Mouse (Mus musculus): ENCODE measurements around the gene Ttc25. TPM values are rescaled to one million over a fixed set of nuclear protein-coding genes. Genes with fewer than 3 reads are reported as not detected.
"Not testable (repeated sequence)": the region's sequence is repeated elsewhere in the genome, so short reads cannot be mapped to it uniquely, and the experiment has no call there.

The Ttc25 gene
- polyA plus RNA-seq, 1 experiment from 2014 or later: 0.14 TPM

DNA sequence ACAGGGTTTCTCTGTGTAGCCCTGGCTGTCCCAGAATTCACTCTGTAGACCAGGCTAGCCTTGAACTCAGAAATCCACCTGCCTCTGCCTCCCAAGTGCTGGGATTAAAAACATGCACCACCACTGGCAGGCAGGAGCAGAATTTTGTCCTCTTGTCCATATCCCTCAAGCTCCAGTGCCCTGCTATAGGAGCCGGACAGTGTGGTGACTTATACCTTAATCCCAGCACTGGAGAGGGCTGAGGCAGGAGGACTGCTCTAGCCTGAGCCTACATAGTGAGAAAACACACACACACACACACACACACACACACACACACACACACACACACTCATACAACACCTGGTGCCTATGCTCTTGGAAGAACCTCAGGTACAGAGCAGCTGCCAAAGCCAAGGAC is 37.0 kb downstream of the Ttc25 start:
- H3K27me3 ChIP-seq; H3K4me2 ChIP-seq; H3K27ac ChIP-seq (replicated peaks); H3K4me1 ChIP-seq (replicated peaks); H3K9ac ChIP-seq; H3K4me3 ChIP-seq (replicated peaks); H3K9me3 ChIP-seq (replicated peaks); ATAC-seq (ENCODE audit: insufficient read depth): not testable (repeated sequence)
- peaks cover 84% of the 10 kb centered on the region for H3K36me3 ChIP-seq (replicated peaks)
- 78% methylated on average over 1 of the region's 1 CpGs for WGBS (ENCODE audit: insufficient replicate concordance)

DNA sequence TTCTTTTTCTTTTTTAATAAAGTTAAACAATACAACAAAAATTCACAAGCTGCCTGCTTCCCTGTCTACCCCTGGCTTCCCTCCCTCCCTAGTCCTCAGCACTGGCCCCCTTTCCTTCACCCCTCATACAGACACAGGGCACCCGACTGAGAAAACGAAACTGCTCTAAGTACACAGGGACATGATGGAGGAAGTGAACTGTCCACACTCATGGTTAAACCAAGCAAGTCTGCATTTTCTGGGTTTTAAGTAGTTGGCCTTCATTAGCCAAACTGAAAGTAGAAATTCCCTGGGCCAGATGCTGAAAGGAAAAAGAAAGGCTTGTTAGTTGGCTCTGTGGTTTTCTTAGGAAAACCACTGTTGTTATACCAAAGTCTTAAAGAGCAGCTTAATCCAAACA is 37.4 kb downstream of the Ttc25 start:
- Histone ChIP-seq H3K4me2 (no peak overlapping the region), H3K4me1 (replicated peaks) (no peaks in the 10 kb centered on the region), H3K27ac (replicated peaks) (no peak overlapping the region), H3K9me3 (replicated peaks) (no peaks in the 10 kb centered on the region), H3K4me3 (replicated peaks) (no peak overlapping the region), H3K36me3 (replicated peaks) (peaks cover 88% of the 10 kb centered on the region), H3K9ac (no peak overlapping the region), H3K27me3 (no peaks in the 10 kb centered on the region)
- WGBS (ENCODE audit: insufficient replicate concordance): 74% methylated on average over 2 of the region's 2 CpGs
- ATAC-seq (ENCODE audit: insufficient read depth): no peak

DNA sequence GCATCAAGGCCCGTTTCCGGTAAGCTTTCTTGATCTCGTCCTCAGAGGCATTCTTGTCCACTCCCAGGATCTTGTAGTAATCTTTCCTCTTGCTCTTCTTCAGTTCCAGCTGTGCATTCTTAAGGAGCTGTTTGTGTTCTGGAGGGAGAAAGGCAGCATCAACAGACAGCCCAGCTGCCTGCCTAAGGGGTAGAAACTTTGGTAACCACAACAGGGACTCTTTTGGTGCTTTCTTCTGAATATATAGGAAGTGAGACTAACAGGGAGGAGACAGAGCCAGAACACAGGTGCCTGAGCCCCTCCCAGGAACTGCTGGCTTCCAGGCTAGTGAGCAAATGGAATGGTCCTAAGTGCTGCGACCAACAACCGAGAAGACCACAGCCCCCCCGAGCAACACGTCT is 39.2 kb downstream of the Ttc25 start:
- peaks cover 98% of the 10 kb centered on the region for H3K36me3 ChIP-seq (replicated peaks)
- no peaks in the 10 kb centered on the region for H3K4me1 ChIP-seq (replicated peaks)
- no peak for ATAC-seq (ENCODE audit: insufficient read depth)
- H3K9me3 ChIP-seq (replicated peaks): no peaks in the 10 kb centered on the region
- H3K27ac ChIP-seq (replicated peaks): no peak overlapping the region
- no peaks in the 10 kb centered on the region for H3K27me3 ChIP-seq
- H3K9ac ChIP-seq: no peak overlapping the region
- WGBS (ENCODE audit: insufficient replicate concordance): 82% methylated on average over 7 of the region's 7 CpGs
- H3K4me2 ChIP-seq: no peak overlapping the region
- no peak overlapping the region for H3K4me3 ChIP-seq (replicated peaks)

DNA sequence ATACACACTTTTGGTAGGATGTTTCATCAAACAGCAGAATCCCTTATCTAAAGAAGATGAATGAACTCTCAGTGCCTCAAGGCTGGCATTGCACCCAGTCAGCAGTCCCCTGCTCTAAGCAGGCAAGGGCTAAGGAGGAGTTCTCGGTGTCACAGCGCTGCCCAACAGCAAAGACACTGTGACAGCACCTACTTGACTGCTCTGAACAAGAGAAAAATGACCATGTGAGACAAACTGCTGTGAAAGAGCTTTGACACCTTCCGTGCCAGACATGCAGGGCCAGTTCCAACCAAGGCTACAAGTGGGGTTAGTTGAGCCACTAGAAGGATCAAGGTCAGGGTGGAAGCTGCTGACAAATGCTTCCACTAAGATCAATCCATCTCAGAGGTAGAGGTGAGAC is 39.7 kb downstream of the Ttc25 start:
- H3K36me3 ChIP-seq (replicated peaks): peaks cover 99% of the 10 kb centered on the region
- H3K9ac ChIP-seq: no peak overlapping the region
- no peaks in the 10 kb centered on the region for H3K27me3 ChIP-seq
- H3K4me3 ChIP-seq (replicated peaks): no peak overlapping the region
- no peak overlapping the region for H3K4me2 ChIP-seq
- ATAC-seq (ENCODE audit: insufficient read depth): no peak
- no peak overlapping the region for H3K27ac ChIP-seq (replicated peaks)
- no peaks in the 10 kb centered on the region for H3K9me3 ChIP-seq (replicated peaks)
- 92% methylated on average over 3 of the region's 3 CpGs for WGBS (ENCODE audit: insufficient replicate concordance)
- H3K4me1 ChIP-seq (replicated peaks): no peaks in the 10 kb centered on the region

DNA sequence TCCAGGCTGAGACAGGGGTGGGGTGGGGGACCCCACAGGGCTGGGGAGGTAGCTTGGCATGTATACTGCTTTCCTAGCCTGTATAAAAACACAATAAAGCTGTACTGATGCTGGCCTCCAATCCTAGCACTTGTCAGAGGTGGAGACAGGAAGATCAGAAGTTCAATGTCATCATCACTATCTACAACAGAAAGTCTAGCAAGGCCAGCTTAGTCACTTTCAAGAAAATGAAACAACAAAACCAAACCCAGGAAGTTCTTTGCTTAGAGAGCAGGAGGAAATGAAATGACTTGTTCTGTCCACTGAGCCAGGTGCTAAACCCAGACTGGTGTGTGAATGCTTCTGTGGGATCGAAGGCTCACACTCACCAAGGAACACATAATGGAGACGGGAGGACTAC is 43.1 kb downstream of the Ttc25 start:
- no peak for ATAC-seq (ENCODE audit: insufficient read depth)
- peaks cover 99% of the 10 kb centered on the region for H3K36me3 ChIP-seq (replicated peaks)
- no peak overlapping the region for H3K4me3 ChIP-seq (replicated peaks)
- no peaks in the 10 kb centered on the region for H3K9me3 ChIP-seq (replicated peaks)
- H3K9ac ChIP-seq: no peak overlapping the region
- H3K27me3 ChIP-seq: no peaks in the 10 kb centered on the region
- H3K4me2 ChIP-seq: no peak overlapping the region
- WGBS (ENCODE audit: insufficient replicate concordance): 83% methylated on average over 2 of the region's 2 CpGs
- H3K4me1 ChIP-seq (replicated peaks): no peaks in the 10 kb centered on the region
- no peak overlapping the region for H3K27ac ChIP-seq (replicated peaks)

DNA sequence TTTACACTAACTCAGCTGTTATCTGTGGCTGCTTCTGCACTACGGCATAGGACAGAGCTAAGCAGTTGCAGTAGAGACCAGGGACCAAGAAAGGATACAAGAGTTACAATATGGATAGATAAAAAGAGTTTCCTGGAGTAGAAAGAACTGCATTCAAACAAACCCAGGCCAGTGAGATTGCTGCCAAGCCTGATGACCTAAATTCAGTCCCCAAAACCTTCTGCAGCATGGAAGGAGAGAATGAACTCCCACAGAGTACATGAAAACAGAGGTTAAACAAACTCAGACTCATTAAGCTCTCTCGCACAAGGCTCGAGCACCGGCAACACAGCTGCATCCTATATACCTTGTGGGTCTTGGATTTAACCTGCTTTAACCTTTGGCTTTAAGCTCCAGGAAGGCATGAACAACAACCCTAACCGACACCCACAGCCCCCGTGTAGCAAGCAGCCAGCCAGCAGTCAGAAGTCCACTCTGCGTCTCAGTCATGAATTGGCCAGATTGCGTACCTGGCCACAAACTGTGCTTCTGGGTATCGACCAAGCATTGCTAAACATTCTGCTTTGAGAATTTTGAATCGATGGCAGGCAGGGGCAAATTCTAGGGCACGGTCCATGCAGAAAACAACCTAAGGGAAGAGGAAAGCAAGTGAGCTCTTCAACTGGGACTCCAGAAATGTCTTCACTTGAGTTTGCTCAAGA is 47.1 kb downstream of the Ttc25 start:
- H3K9me3 ChIP-seq (replicated peaks): no peaks in the 10 kb centered on the region
- no peak overlapping the region for H3K4me3 ChIP-seq (replicated peaks)
- no peak overlapping the region for H3K9ac ChIP-seq
- ATAC-seq (ENCODE audit: insufficient read depth): no peak
- no peaks in the 10 kb centered on the region for H3K4me1 ChIP-seq (replicated peaks)
- no peaks in the 10 kb centered on the region for H3K27me3 ChIP-seq
- no peak overlapping the region for H3K4me2 ChIP-seq
- H3K36me3 ChIP-seq (replicated peaks): peaks cover 100% of the 10 kb centered on the region
- no peak overlapping the region for H3K27ac ChIP-seq (replicated peaks)
- 86% methylated on average over 11 of the region's 11 CpGs for WGBS (ENCODE audit: insufficient replicate concordance)

DNA sequence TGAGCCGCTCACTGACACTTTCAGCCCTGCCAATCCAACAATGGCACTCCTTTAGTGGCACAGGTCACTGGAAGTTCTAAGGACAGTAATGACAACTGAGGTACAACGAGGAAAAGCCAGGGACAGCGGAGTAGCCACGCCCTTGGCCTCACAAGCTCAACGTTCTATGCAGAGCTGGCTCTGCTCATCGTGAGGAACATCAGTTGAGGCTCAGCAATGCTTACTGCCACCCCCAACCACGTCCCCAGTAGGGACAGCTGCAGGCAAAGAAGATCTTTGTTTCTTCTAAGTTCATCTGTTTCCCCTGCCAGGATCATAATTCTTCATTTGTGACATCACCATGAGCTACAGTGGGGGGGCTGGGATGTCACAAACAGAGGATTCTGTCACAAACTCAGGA is 49.2 kb downstream of the Ttc25 start:
- Histone ChIP-seq H3K36me3 (replicated peaks) (peaks cover 100% of the 10 kb centered on the region), H3K4me1 (replicated peaks) (no peaks in the 10 kb centered on the region), H3K27ac (replicated peaks) (no peak overlapping the region), H3K4me2 (no peak overlapping the region), H3K9me3 (replicated peaks) (no peaks in the 10 kb centered on the region), H3K4me3 (replicated peaks) (no peak overlapping the region), H3K9ac (no peak overlapping the region), H3K27me3 (no peaks in the 10 kb centered on the region)
- no peak for ATAC-seq (ENCODE audit: insufficient read depth)
- 75% methylated on average over 7 of the region's 7 CpGs for WGBS (ENCODE audit: insufficient replicate concordance)

DNA sequence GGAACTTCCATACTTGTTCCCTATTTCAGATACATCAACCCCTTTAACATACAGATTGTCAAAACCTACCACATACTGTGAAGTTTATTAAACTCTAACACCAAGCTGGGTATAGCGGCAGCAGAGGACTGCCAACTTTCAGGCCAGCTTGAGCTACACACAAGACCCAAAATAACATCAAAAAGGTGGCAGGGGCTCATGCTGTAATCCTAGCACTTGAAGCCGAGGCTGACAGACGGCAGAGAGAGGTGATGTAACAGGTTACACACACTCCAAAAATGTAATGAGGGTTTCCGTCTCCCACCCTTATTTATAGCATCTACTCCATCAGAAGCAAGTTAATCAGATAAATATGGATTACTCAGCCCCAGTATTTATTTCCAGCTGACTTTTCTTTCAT is 50.1 kb downstream of the Ttc25 start:
- no peaks in the 10 kb centered on the region for H3K27me3 ChIP-seq
- no peak overlapping the region for H3K27ac ChIP-seq (replicated peaks)
- H3K36me3 ChIP-seq (replicated peaks): peaks cover 100% of the 10 kb centered on the region
- H3K4me1 ChIP-seq (replicated peaks): no peaks in the 10 kb centered on the region
- ATAC-seq (ENCODE audit: insufficient read depth): no peak
- 81% methylated on average over 4 of the region's 4 CpGs for WGBS (ENCODE audit: insufficient replicate concordance)
- H3K4me3 ChIP-seq (replicated peaks): no peak overlapping the region
- H3K9ac ChIP-seq: no peak overlapping the region
- H3K4me2 ChIP-seq: no peak overlapping the region
- H3K9me3 ChIP-seq (replicated peaks): no peaks in the 10 kb centered on the region

DNA sequence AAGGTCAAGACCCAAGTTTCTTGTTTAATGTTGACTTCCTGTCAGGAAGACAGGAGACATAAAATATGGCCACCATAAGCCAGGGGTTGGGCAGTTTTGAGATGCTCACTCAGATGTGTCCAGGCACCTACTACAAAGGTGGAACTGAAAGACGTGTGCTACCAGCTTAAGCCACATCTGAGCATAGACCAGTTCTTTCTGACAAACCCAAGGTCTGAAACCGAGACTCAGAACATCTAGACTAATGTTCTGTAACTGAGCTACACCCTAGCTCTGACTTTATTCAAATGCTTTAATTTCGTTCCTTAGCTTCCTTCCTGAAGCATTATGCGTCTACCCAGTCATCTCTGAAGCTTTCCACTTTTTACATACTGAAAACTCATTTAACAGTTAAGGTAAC is 52.7 kb downstream of the Ttc25 start:
- no peak overlapping the region for H3K9ac ChIP-seq
- H3K4me2 ChIP-seq: no peak overlapping the region
- ATAC-seq (ENCODE audit: insufficient read depth): no peak
- no peak overlapping the region for H3K4me3 ChIP-seq (replicated peaks)
- H3K36me3 ChIP-seq (replicated peaks): peaks cover 90% of the 10 kb centered on the region
- H3K4me1 ChIP-seq (replicated peaks): peaks cover 12% of the 10 kb centered on the region; the same call in 1 of the 2 replicates
- no peaks in the 10 kb centered on the region for H3K9me3 ChIP-seq (replicated peaks)
- 71% methylated on average over 4 of the region's 4 CpGs for WGBS (ENCODE audit: insufficient replicate concordance)
- no peak overlapping the region for H3K27ac ChIP-seq (replicated peaks)
- no peaks in the 10 kb centered on the region for H3K27me3 ChIP-seq

DNA sequence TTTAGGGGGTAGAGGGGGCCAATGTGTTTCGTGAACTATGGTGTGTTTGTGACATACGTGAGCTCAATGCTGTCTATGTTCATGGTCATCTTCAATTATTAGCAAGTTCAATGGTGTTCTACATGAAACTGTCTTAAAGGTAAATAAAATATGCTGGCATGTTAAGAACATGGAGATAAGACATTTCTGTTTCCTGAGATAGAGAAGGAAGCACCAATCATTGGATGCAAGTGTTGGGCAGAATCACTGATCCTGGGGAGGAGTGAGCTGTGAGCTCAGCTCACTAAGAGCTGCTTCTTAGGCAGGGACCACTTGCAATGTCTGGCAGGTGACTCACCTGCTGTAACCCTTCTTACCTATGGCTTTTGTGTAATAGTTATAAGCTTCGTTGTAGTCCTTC is 56.0 kb downstream of the Ttc25 start:
- no peak for ATAC-seq (ENCODE audit: insufficient read depth)
- Histone ChIP-seq H3K4me1 (replicated peaks) (peaks cover 13% of the 10 kb centered on the region; the same call in 1 of the 2 replicates), H3K36me3 (replicated peaks) (peaks cover 61% of the 10 kb centered on the region), H3K27ac (replicated peaks) (no peak overlapping the region), H3K4me3 (replicated peaks) (no peak overlapping the region), H3K27me3 (no peaks in the 10 kb centered on the region), H3K4me2 (no peak overlapping the region), H3K9me3 (replicated peaks) (no peaks in the 10 kb centered on the region), H3K9ac (no peak overlapping the region)
- 86% methylated on average over 3 of the region's 3 CpGs for WGBS (ENCODE audit: insufficient replicate concordance)

DNA sequence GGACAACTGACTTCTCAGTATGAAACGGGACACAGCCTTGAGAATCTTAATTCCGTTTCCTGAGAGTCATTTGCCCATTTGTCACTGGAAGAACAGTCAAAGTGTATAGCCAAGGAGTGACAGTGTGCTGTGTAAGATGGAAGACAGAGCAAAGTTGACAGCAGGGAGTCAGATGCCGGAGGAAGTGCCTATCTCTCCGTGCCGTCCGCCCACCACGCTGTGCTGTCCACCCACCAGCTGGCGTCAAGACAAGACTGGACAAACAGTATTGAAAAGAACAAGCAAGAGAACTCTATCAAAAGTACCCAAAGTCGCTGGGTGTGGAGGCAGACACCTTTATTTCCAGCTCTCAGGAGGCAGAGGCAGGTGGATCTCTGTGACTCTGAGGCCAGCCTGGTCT is 57.7 kb downstream of the Ttc25 start:
- no peak overlapping the region for H3K4me3 ChIP-seq (replicated peaks)
- peaks cover 13% of the 10 kb centered on the region; the same call in 1 of the 2 replicates for H3K4me1 ChIP-seq (replicated peaks)
- H3K9ac ChIP-seq: no peak overlapping the region
- no peak overlapping the region for H3K27ac ChIP-seq (replicated peaks)
- peaks cover 45% of the 10 kb centered on the region for H3K36me3 ChIP-seq (replicated peaks)
- no peak overlapping the region for H3K4me2 ChIP-seq
- no peak for ATAC-seq (ENCODE audit: insufficient read depth)
- H3K9me3 ChIP-seq (replicated peaks): no peaks in the 10 kb centered on the region
- 78% methylated on average over 9 of the region's 9 CpGs for WGBS (ENCODE audit: insufficient replicate concordance)
- no peaks in the 10 kb centered on the region for H3K27me3 ChIP-seq

DNA sequence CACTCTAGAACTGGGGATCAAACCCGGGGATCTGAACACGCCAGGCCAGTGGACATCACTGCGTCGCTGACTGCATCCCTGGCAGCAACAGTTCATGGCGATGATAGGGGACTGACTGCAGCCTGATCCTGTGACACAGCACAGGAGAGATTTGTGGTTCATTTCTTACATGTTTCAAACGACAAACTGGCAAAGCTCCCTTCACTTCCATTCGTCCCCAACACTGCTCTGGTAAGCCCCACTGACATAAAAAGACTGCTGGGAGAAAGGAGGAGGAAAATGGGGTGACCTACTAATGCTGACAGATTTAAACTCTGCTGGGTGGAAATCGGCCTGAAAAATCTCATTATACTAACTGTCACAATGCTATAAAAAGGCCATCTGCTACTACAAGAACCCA is 58.4 kb downstream of the Ttc25 start:
- WGBS (ENCODE audit: insufficient replicate concordance): 74% methylated on average over 8 of the region's 8 CpGs
- H3K4me3 ChIP-seq (replicated peaks): no peak overlapping the region
- H3K4me1 ChIP-seq (replicated peaks): peaks cover 18% of the 10 kb centered on the region; the same call in 1 of the 2 replicates
- no peak overlapping the region for H3K9ac ChIP-seq
- H3K27me3 ChIP-seq: no peaks in the 10 kb centered on the region
- H3K9me3 ChIP-seq (replicated peaks): no peaks in the 10 kb centered on the region
- no peak overlapping the region for H3K4me2 ChIP-seq
- H3K36me3 ChIP-seq (replicated peaks): peaks cover 43% of the 10 kb centered on the region
- no peak overlapping the region for H3K27ac ChIP-seq (replicated peaks)
- ATAC-seq (ENCODE audit: insufficient read depth): no peak

Data from liver, embryonic 15.5 days (tissue).